25 mouse cellular contexts compared by ENCODE assay signal in genomic region chr1:153357218-153357617, GRCm38 (mm10). TPM values are rescaled to one million over a fixed set of nuclear protein-coding genes. Genes with fewer than 3 reads are reported as not detected.
DNase-seq lines count a peak whose midpoint lies in the region; ATAC-seq lines count a peak whose summit lies in the region.
"Had no signal": no experiment of that assay in that cellular context is flagged by ENCODE, and none has a peak within 500 bp of the region (broad histone marks: within the 10 kb centered on the region; RNA-seq: fewer than 3 reads in every experiment).

No protein-coding gene starts in this region.

- H3K27me3 ChIP-seq in liver, embryonic 11.5 days (replicated peaks; ENCODE audit: control insufficient read depth, insufficient read depth, low read length): no peaks in the 10 kb centered on the region
- H3K27me3 ChIP-seq: CH12.LX; embryonic facial prominence, embryonic 12.5 days; forebrain, embryonic 13.5 days; Patski had no signal

- no peaks in the 10 kb centered on the region for H3K4me1 ChIP-seq in liver, embryonic 11.5 days (replicated peaks; ENCODE audit: control insufficient read depth, insufficient read depth, low read length)
- H3K4me1 ChIP-seq: embryonic facial prominence, embryonic 12.5 days; forebrain, embryonic 13.5 days had no signal

- WGBS in liver, embryonic 11.5 days: 91% methylated on average over 1 of the region's 1 CpGs

- H3K27ac ChIP-seq in liver, embryonic 11.5 days (ENCODE audit: low read depth, low read length): no peak overlapping the region
- H3K27ac ChIP-seq: embryonic facial prominence, embryonic 10.5 days; embryonic facial prominence, embryonic 12.5 days; forebrain, embryonic 13.5 days had no signal

- H3K4me3 ChIP-seq in liver, embryonic 11.5 days (ENCODE audit: low read depth, low read length): no peak overlapping the region
- H3K4me3 ChIP-seq: embryonic facial prominence, embryonic 10.5 days; embryonic facial prominence, embryonic 12.5 days; forebrain, embryonic 13.5 days had no signal

- no peak overlapping the region for H3K4me2 ChIP-seq in liver, embryonic 11.5 days
- H3K4me2 ChIP-seq: embryonic facial prominence, embryonic 12.5 days; forebrain, embryonic 13.5 days had no signal

- no peak overlapping the region for H3K9ac ChIP-seq in liver, embryonic 11.5 days (ENCODE audit: low read depth, low read length)
- H3K9ac ChIP-seq: embryonic facial prominence, embryonic 12.5 days; forebrain, embryonic 13.5 days had no signal

- no peaks in the 10 kb centered on the region for H3K36me3 ChIP-seq in liver, embryonic 11.5 days (ENCODE audit: control insufficient read depth, insufficient read depth, low read length)
- H3K36me3 ChIP-seq: embryonic facial prominence, embryonic 10.5 days; embryonic facial prominence, embryonic 12.5 days; G1E had no signal

- no peak for ATAC-seq in liver, embryonic 11.5 days (replicated peaks; ENCODE audit: low FRiP score)
- ATAC-seq: activated CD4-positive, CD25-positive, alpha-beta regulatory T cell, adult 4 months; CD4-positive, CD25-positive, alpha-beta regulatory T cell, adult 4 months; forebrain, embryonic 13.5 days; Patski had no signal

- peak; percentile 79 for DNase-seq in heart, adult 11 months
- DNase-seq in heart, adult 8-10 months (ENCODE audit: low spot score): no peak
- peak; percentile 3 to 51 for DNase-seq in layer of hippocampus, adult 18-20 months (ENCODE audit: low spot score in 2 of 2)
- DNase-seq in layer of hippocampus, adult 8-10 months (ENCODE audit: low spot score in 2 of 2): no peak
- peak; percentile 13 for DNase-seq in layer of hippocampus, adult 9-11 months
- DNase-seq in layer of hippocampus, adult 11-12 months (ENCODE audit: low spot score): no peak
- DNase-seq in liver, embryonic 11.5 days (ENCODE audit: low spot score): peak; percentile 23
- no peak for DNase-seq in liver
- DNase-seq: adrenal gland, adult 8-10 months; adrenal gland, postnatal 14 days; adrenal gland, postnatal 36 days; B cell, adult 2 months; cerebellum, adult 11-12 months; cerebellum, adult 2 months; cerebellum, adult 9-10 months; cerebellum, postnatal 10 days; cerebellum, postnatal 25 days had no signal

- no peaks in the 10 kb centered on the region for H3K9me3 ChIP-seq in liver, embryonic 11.5 days (ENCODE audit: control insufficient read depth, low read length)
- H3K9me3 ChIP-seq: embryonic facial prominence, embryonic 10.5 days; embryonic facial prominence, embryonic 12.5 days; forebrain, embryonic 13.5 days; G1E had no signal

RNA-seq across cellular contexts. Expression of gene Lamc1, which starts 24.6 kb away (rescaled TPM):
- total RNA-seq in heart, adult 8-10 months (2022): 100 to 1,000 TPM in 2 of 4 experiments, 10 to 100 TPM in 2; 83.2 to 109 (median 98.8) TPM
- 10 to 100 TPM; 21.9 to 27.8 TPM for total RNA-seq in layer of hippocampus, adult 18-20 months (2021)
- 10 to 100 TPM; 25.3 to 32.3 (median 28.6) TPM for total RNA-seq in layer of hippocampus, adult 8-10 months (2022)
- polyA plus RNA-seq in liver, embryonic 11.5 days (2014; fragmentation: Nextera tagmentation; extraction: Ambion mirVana): 29.5 and 31.9 TPM in 2 replicates

Comparison
In these comparisons a context has a peak if more than half of its experiments do, and no peak if none do; other contexts are left out.
1. DNase-seq: peak in heart, adult 11 months (single experiment), layer of hippocampus, adult 18-20 months (2 of 2), layer of hippocampus, adult 9-11 months (single experiment) and liver, embryonic 11.5 days (single experiment); none in heart, adult 8-10 months (single experiment), layer of hippocampus, adult 8-10 months (0 of 2), layer of hippocampus, adult 11-12 months (single experiment) and liver (single experiment).